Mouse (Mus musculus): Measurements from ENCODE around the gene Dbx1. TPM values are rescaled to one million over a fixed set of nuclear protein-coding genes. Genes with fewer than 3 reads are reported as not detected.

Gene Dbx1
- polyA plus RNA-seq, 1 experiment from 2014 or later = not detected

- Histone ChIP-seq H3K36me3 (ENCODE audit: control insufficient read depth, insufficient read depth) (no peaks in the 10 kb centered on the region), H3K9me3 (ENCODE audit: control insufficient read depth) (no peaks in the 10 kb centered on the region), H3K27me3 (replicated peaks; ENCODE audit: control insufficient read depth, insufficient read depth, low read length) (peaks cover 16% of the 10 kb centered on the region; the same call in 1 of the 2 replicates), H3K4me1 (replicated peaks; ENCODE audit: control insufficient read depth, insufficient read depth, low read length) (no peaks in the 10 kb centered on the region), H3K4me2 (replicated peaks; ENCODE audit: low read depth) (no peak overlapping the region), H3K9ac (ENCODE audit: low read depth, low read length) (no peak overlapping the region), H3K4me3 (ENCODE audit: low read depth, low read length) (no peak overlapping the region), H3K27ac (ENCODE audit: low read depth, low read length) (no peak overlapping the region)
- WGBS = 64% methylated on average over 3 of the region's 3 CpGs
- no peak for ATAC-seq
- no peak for TF ChIP-seq CTCF (IDR thresholded peaks at IDR 0.05; ENCODE audit: low read depth)
These were observed 26.9 kb upstream of the Dbx1 start for GRCm38 (mm10) chr7:49663575-49663974.

DNA sequence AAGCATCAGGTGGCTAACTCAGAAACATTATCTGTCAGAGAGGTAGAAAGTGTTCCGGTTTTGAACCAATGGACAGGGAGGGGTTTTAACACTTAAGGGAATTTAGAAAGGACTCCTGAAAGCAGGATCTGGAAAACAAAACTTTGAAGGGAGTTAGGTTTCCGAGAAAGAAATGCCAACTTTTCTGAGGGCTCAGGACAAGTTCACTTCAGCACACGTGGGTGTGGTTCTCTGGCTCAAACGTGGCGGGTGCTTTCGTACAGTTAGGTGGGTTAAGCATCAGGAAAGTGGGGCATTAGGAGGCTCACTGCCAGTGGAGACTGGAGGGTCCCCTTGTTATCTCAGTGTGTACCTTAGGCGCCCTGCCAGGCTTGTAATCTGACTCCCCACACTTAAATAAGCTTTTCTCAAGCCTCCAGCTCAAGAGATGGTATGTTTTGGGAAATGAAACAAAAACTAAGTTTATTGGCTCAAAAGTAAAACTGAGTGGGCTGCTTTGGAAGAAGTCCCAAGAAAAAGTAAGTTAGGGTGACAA lies 25.9 kb upstream of the Dbx1 start:
- H3K9ac ChIP-seq (ENCODE audit: low read depth, low read length) = no peak overlapping the region
- TF ChIP-seq CTCF (IDR thresholded peaks at IDR 0.05; ENCODE audit: low read depth) = no peak
- no peaks in the 10 kb centered on the region for H3K4me1 ChIP-seq (replicated peaks; ENCODE audit: control insufficient read depth, insufficient read depth, low read length)
- WGBS = 14% methylated on average over 7 of the region's 7 CpGs
- peaks cover 16% of the 10 kb centered on the region; the same call in 1 of the 2 replicates for H3K27me3 ChIP-seq (replicated peaks; ENCODE audit: control insufficient read depth, insufficient read depth, low read length)
- H3K9me3 ChIP-seq (ENCODE audit: control insufficient read depth) = no peaks in the 10 kb centered on the region
- no peak overlapping the region for H3K4me2 ChIP-seq (replicated peaks; ENCODE audit: low read depth)
- no peak overlapping the region for H3K27ac ChIP-seq (ENCODE audit: low read depth, low read length)
- H3K36me3 ChIP-seq (ENCODE audit: control insufficient read depth, insufficient read depth) = no peaks in the 10 kb centered on the region
- ATAC-seq = no peak
- no peak overlapping the region for H3K4me3 ChIP-seq (ENCODE audit: low read depth, low read length)

DNA sequence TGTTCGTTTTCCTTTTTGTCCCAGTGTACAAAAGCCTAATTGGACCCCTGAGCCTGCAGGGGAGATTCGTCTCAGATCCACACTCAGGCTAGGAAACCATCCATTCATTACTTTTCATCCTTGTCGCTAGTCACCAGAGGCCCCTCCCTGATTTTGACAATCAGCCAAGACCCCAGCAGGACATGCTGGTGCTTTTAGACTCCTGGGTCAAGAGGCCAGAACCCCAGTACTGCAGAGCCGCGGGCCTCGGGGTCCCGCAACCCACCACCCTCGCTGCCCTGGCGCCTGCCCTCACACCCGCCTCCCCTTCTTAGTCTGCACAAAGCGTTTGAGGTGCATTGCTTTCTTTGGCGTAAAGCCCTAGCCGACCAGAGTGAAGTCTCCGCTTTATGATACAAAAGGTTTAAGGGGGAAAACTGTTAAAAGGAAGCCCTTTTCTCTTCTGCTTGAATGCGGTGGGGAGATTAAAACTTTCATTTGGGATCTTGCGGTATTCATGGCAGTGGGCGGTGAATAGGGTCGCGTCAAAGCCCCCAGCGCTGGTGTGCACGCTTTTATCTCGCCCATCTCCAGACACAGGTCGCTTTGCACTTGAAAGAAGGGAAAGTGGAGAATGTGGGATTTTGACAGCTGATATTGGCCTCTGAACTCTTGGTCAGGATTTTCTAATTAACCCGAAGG lies 25.3 kb upstream of the Dbx1 start:
- H3K4me2 ChIP-seq (replicated peaks; ENCODE audit: low read depth) = no peak overlapping the region

DNA sequence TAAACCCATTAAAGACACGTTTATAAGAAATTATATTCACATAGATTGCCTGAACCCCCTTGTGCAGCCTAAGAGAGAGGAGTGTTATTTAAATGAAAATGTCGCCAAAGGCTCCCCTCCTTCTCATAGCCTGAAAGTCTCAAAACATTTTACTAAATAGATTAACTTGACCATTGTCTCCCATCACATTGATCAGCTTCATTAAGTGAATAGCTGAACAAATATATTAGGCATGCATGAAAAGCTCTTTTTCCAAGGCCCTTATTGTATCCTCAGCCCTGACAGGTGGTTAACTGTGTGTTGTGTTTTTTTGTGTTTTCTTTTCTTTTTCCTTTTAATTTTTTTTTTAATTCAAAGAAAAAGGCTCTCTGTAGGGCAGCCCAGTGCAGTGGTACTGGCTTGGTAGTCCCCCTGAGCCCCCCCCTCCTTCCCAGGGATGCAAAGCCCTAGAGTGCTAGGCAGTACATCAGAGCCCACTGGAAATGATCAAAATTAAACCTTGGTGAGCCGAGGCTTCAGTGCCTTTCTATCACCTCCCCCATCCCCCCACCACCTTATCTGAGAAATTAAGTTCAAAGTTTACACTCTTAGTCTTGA lies 4.2 kb upstream of the Dbx1 start:
- Histone ChIP-seq H3K4me1 (replicated peaks; ENCODE audit: control insufficient read depth, insufficient read depth, low read length) (no peaks in the 10 kb centered on the region), H3K4me2 (replicated peaks; ENCODE audit: low read depth) (no peak overlapping the region), H3K9ac (ENCODE audit: low read depth, low read length) (no peak overlapping the region), H3K4me3 (ENCODE audit: low read depth, low read length) (no peak overlapping the region), H3K36me3 (ENCODE audit: control insufficient read depth, insufficient read depth) (no peaks in the 10 kb centered on the region), H3K27ac (ENCODE audit: low read depth, low read length) (no peak overlapping the region), H3K27me3 (replicated peaks; ENCODE audit: control insufficient read depth, insufficient read depth, low read length) (peaks cover 52% of the 10 kb centered on the region), H3K9me3 (ENCODE audit: control insufficient read depth) (no peaks in the 10 kb centered on the region)
- ATAC-seq = no peak
- WGBS = 36% methylated on average over 3 of the region's 3 CpGs
- TF ChIP-seq CTCF (IDR thresholded peaks at IDR 0.05; ENCODE audit: low read depth) = no peak

More for the DNA sequence above, 25.3 kb upstream of the Dbx1 start:
- no peak for TF ChIP-seq CTCF (IDR thresholded peaks at IDR 0.05; ENCODE audit: low read depth)
- H3K4me1 ChIP-seq (replicated peaks; ENCODE audit: control insufficient read depth, insufficient read depth, low read length) = no peaks in the 10 kb centered on the region
- no peaks in the 10 kb centered on the region for H3K9me3 ChIP-seq (ENCODE audit: control insufficient read depth)
- no peak for ATAC-seq
- no peaks in the 10 kb centered on the region for H3K36me3 ChIP-seq (ENCODE audit: control insufficient read depth, insufficient read depth)
- WGBS = 7% methylated on average over 24 of the region's 24 CpGs
- H3K27ac ChIP-seq (ENCODE audit: low read depth, low read length) = no peak overlapping the region
- peaks cover 16% of the 10 kb centered on the region; the same call in 1 of the 2 replicates for H3K27me3 ChIP-seq (replicated peaks; ENCODE audit: control insufficient read depth, insufficient read depth, low read length)
- H3K4me3 ChIP-seq (ENCODE audit: low read depth, low read length) = no peak overlapping the region
- no peak overlapping the region for H3K9ac ChIP-seq (ENCODE audit: low read depth, low read length)

- Histone ChIP-seq H3K4me1 (replicated peaks; ENCODE audit: control insufficient read depth, insufficient read depth, low read length) (no peaks in the 10 kb centered on the region), H3K9me3 (ENCODE audit: control insufficient read depth) (no peaks in the 10 kb centered on the region)
- 35% methylated on average over 18 of the region's 18 CpGs for WGBS
These were observed 3.4 kb upstream of the Dbx1 start for GRCm38 (mm10) chr7:49639864-49640708.

More at GRCm38 (mm10) chr7:49639864-49640708, 3.4 kb upstream of the Dbx1 start:
- peak overlapping the region; percentile 17; the same call in 1 of the 2 replicates for H3K4me3 ChIP-seq (ENCODE audit: low read depth, low read length)
- H3K9ac ChIP-seq (ENCODE audit: low read depth, low read length) = no peak overlapping the region
- TF ChIP-seq CTCF (IDR thresholded peaks at IDR 0.05; ENCODE audit: low read depth) = no peak
- H3K27me3 ChIP-seq (replicated peaks; ENCODE audit: control insufficient read depth, insufficient read depth, low read length) = peaks cover 59% of the 10 kb centered on the region
- ATAC-seq = no peak
- H3K4me2 ChIP-seq (replicated peaks; ENCODE audit: low read depth) = no peak overlapping the region
- H3K27ac ChIP-seq (ENCODE audit: low read depth, low read length) = no peak overlapping the region
- no peaks in the 10 kb centered on the region for H3K36me3 ChIP-seq (ENCODE audit: control insufficient read depth, insufficient read depth)

Measured in intestine, postnatal 0 days (tissue).